Mouse (Mus musculus) limb, embryonic 11.5 days (tissue): ENCODE data around the gene Ppm1l. TPM values are rescaled to one million over a fixed set of nuclear protein-coding genes. Genes with fewer than 3 reads are reported as not detected.

Experiments
- ATAC-seq: fragments of 200-750 bp; cut with Nextera tagmentation; 2 replicates; pipeline ENCODE4 v1.8.0; 2017; ENCODE audit warnings: low read depth; ENCODE audit not compliant: insufficient number of reproducible peaks, low FRiP score, low TSS enrichment
- DNase-seq: peaks from one replicate; pipeline ENCODE4 v3.0.0-alpha.2; 2015; ENCODE audit warnings: low spot score
- H3K27ac ChIP-seq: fragments of 300-500 bp; sonication (generic); replicated peaks from 2 replicates; pipeline ENCODE4 v1.5.1; 2014; ENCODE audit warnings: low read depth, mild to moderate bottlenecking, low read length
- H3K27me3 ChIP-seq: fragments of 300-500 bp; sonication (generic); 2 replicates; pipeline ENCODE4 v1.6.1; 2014; ENCODE audit warnings: mild to moderate bottlenecking, low read length, mixed read lengths; ENCODE audit not compliant: control insufficient read depth, insufficient read depth
- H3K36me3 ChIP-seq: fragments of 300-500 bp; sonication (generic); 2 replicates; pipeline ENCODE4 v1.6.1; 2014; ENCODE audit warnings: mild to moderate bottlenecking, low read length, moderate library complexity, mixed read lengths; ENCODE audit not compliant: control insufficient read depth, insufficient read depth
- H3K4me1 ChIP-seq: fragments of 300-500 bp; sonication (generic); 2 replicates; pipeline ENCODE4 v1.6.1; 2014; ENCODE audit warnings: low read length, mixed read lengths; ENCODE audit not compliant: control insufficient read depth, insufficient read depth
- H3K4me2 ChIP-seq: fragments of 300-500 bp; sonication (generic); 2 replicates; pipeline ENCODE4 v1.6.1; 2014; ENCODE audit warnings: low read depth, mild to moderate bottlenecking, moderate library complexity; ENCODE audit not compliant: severe bottlenecking
- H3K4me3 ChIP-seq: fragments of 300-500 bp; sonication (generic); 2 replicates; pipeline ENCODE4 v1.5.1; 2014; ENCODE audit warnings: low read depth, low read length
- H3K9ac ChIP-seq: fragments of 300-500 bp; sonication (generic); 2 replicates; pipeline ENCODE4 v1.6.1; 2014; ENCODE audit warnings: mild to moderate bottlenecking, low read length
- H3K9me3 ChIP-seq: fragments of 300-500 bp; sonication (generic); 2 replicates; pipeline ENCODE4 v1.6.1; 2016; ENCODE audit warnings: low read length; ENCODE audit not compliant: control insufficient read depth
- WGBS: fragments of 180-500 bp; shearing (Covaris S2); extraction: QIAGEN DNeasy Blood & Tissue Kit; methylation state at CpG from one replicate; pipeline ENCODE4 v1.1.7; 2014; 5-methylcytosine and 5-hydroxymethylcytosine counted together
- polyA plus RNA-seq: library from polyadenylated mRNA; unstranded; fragments of >200 nt; fragmentation: Nextera tagmentation; extraction: Ambion mirVana; gene quantifications from 2 replicates; pipeline ENCODE4 v1.2.1, GENCODE M21; 2014

The Ppm1l gene
- polyA plus RNA-seq, 1 experiment from 2014 or later, result 10.5 TPM

DNA sequence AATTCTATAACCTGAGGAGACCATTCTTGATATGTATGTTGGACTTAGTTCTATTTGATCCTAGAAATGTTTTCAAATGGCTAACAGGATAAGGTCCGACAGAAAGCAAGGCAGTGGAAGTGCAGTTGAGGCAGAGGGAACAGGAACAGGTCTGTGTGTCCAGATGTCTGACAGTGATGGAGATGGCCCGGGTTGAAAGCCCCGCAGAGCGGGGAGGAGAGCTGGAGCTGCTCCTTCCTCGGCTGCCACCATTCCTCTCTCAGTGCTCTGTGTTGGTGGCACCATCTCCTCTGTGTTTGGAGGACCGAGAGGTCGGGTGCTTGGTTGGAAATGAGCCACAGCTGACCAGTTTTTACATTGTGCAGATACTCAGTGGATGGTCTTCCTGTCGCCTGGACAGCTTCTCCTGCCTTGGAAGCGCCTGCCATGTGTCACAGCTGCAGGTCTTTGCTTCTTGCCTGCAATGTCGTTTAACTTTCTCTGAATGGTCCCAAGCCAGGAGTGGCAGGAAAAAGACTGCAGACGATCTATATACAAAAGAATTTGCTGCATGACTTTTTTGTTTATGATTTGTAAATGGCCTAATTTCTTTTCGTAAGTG, 159.3 kb downstream of the Ppm1l start:
- Histone ChIP-seq H3K36me3 (no peaks in the 10 kb centered on the region), H3K4me2 (no peak overlapping the region), H3K4me1 (0 out of 2 replicates have a peak, but pooled peaks cover 5% of the 10 kb centered on the region), H3K4me3 (no peak overlapping the region), H3K9me3 (no peaks in the 10 kb centered on the region), H3K27ac (no peak overlapping the region), H3K27me3 (no peaks in the 10 kb centered on the region), H3K9ac (no peak overlapping the region)
- DNase-seq (no peak), ATAC-seq (no peak)
- 30% methylated on average over 12 of the region's 12 CpGs for WGBS

DNA sequence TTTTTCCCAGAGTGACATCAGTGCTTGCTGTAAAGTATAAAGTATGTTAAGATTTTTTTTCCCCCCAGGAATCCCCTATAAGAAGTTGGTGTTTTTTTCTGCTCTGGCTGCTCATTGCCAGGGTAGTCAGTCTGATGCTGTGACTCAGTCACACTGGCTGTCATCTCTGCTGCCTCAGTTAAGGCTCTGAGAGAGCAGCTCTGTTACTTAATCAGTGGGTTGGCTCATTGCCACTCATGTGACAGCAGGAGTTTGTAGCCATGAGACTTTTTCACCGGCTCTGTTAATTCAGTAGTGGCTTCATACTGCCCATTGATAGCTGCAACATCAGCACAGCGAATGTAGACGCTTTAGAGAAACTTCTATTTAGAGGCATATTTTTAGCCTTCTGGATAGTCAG, 163.3 kb downstream of the Ppm1l start:
- whole genome bisulfite sequencing, result 92% methylated on average over 3 of the region's 3 CpGs
- Histone ChIP-seq H3K4me3 (no peak overlapping the region), H3K36me3 (no peaks in the 10 kb centered on the region), H3K4me1 (0 out of 2 replicates have a peak, but pooled peaks cover 5% of the 10 kb centered on the region), H3K4me2 (no peak overlapping the region), H3K9ac (no peak overlapping the region), H3K27ac (no peak overlapping the region), H3K9me3 (no peaks in the 10 kb centered on the region), H3K27me3 (no peaks in the 10 kb centered on the region)
- no peak for ATAC-seq
- no peak for DNase-seq

DNA sequence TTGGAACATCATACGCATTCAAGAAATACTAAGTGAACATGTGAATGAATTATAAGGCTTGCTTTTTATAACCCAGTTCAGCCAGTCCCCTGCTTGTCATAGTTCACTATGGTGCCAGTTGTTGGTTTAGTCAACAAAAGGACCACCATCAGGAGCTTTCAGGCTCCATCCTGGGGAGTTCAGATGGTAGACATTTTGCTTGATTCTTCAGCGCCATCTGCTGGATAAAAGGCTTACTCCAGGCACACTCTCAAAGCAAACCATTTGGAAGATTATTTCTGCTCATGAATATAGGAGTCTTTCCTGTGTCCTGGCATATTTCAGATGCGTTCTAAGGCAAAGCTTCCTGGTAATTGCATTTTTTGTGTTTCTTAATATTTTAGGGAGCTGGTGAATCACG, 165.2 kb downstream of the Ppm1l start:
- no peaks in the 10 kb centered on the region for H3K9me3 ChIP-seq
- no peak overlapping the region for H3K27ac ChIP-seq
- H3K9ac ChIP-seq, result no peak overlapping the region
- H3K27me3 ChIP-seq, result no peaks in the 10 kb centered on the region
- DNase-seq (peak; percentile 82), ATAC-seq (no peak)
- H3K4me2 ChIP-seq, result no peak overlapping the region
- no peaks in the 10 kb centered on the region for H3K36me3 ChIP-seq
- H3K4me1 ChIP-seq, result no peaks in the 10 kb centered on the region
- WGBS, result 33% methylated on average over 4 of the region's 4 CpGs
- no peak overlapping the region for H3K4me3 ChIP-seq

DNA sequence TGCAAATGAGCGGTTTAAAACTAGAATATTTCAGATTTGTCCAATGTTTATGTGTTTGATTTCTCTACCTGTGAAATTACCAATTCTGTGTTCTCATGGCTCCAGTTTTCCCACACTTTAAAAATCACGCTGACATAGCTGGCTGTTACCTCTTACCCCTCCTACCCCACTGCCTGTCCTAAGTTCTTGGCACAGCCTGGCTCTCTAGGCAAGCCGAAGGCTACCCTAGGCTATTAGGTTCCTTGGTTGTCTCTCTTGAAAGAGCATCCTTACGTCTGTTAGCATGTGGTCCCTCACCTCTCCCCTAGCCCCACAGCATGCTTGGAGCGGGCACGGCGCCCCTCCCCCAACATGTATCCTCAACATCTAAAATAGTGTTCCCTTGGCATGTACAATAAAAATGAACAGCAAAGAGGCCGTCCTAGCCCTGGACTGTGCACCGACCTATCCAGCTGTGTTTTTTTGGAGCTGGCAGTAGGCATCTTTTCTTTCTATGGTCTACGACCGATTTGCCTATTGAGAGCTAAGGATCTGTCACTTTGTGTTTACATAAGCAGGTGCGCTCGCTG, 167.4 kb downstream of the Ppm1l start:
- Histone ChIP-seq H3K9me3 (no peaks in the 10 kb centered on the region), H3K4me3 (no peak overlapping the region), H3K27me3 (no peaks in the 10 kb centered on the region), H3K36me3 (no peaks in the 10 kb centered on the region), H3K4me1 (peaks cover 4% of the 10 kb centered on the region; the same call in 1 of the 2 replicates), H3K27ac (no peak overlapping the region), H3K4me2 (no peak overlapping the region), H3K9ac (no peak overlapping the region)
- WGBS, result 90% methylated on average over 13 of the region's 13 CpGs
- ATAC-seq (no peak), DNase-seq (no peak)

DNA sequence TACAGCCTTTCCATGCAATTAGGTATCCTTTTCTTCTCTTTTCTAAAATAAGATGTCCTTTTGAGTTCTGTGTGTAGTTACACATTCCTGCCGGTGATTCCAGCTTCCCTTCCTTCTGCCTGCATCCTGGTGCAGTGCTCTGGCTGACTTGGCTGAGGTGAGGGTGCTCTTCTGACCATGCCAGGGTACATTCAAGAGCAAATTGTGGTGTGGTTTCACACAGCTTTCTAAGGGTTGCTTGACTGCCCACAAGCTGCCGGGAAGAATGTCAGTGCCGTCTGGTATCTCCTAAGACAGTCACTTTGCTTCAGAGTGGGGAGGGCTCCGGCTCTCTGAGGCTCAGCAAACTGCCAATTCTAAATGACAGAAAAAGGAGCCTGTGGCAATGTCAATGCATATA, 167.9 kb downstream of the Ppm1l start:
- no peak for DNase-seq
- no peaks in the 10 kb centered on the region for H3K36me3 ChIP-seq
- H3K4me3 ChIP-seq, result no peak overlapping the region
- no peak for ATAC-seq
- 86% methylated on average over 4 of the region's 4 CpGs for WGBS
- peaks cover 4% of the 10 kb centered on the region; the same call in 1 of the 2 replicates for H3K4me1 ChIP-seq
- H3K4me2 ChIP-seq, result no peak overlapping the region
- H3K27me3 ChIP-seq, result no peaks in the 10 kb centered on the region
- H3K9ac ChIP-seq, result no peak overlapping the region
- H3K9me3 ChIP-seq, result no peaks in the 10 kb centered on the region
- no peak overlapping the region for H3K27ac ChIP-seq

DNA sequence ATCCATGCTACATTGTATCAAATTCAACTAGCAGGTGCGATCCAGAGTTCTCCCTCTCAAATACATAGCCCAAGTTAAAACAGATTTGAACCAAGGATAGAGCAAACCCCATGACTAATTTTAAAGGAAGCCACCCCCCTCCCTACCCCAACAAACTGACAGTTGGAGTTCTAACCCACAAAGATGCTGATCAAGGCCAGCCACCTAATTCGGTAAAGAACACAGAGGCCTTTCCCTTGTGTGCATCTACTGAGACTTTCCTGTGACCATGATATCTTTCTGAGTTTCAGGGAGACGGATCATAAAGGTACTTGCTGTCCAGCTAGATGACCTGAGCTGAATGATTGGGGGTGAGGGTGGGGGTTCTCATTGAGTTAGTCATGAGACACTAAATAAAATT, 168.7 kb downstream of the Ppm1l start:
- Histone ChIP-seq H3K9ac (no peak overlapping the region), H3K4me3 (no peak overlapping the region), H3K4me1 (peaks cover 4% of the 10 kb centered on the region; the same call in 1 of the 2 replicates), H3K4me2 (no peak overlapping the region), H3K9me3 (no peaks in the 10 kb centered on the region), H3K36me3 (no peaks in the 10 kb centered on the region), H3K27me3 (no peaks in the 10 kb centered on the region), H3K27ac (no peak overlapping the region)
- WGBS, result 89% methylated on average over 3 of the region's 3 CpGs
- DNase-seq (no peak), ATAC-seq (no peak)

DNA sequence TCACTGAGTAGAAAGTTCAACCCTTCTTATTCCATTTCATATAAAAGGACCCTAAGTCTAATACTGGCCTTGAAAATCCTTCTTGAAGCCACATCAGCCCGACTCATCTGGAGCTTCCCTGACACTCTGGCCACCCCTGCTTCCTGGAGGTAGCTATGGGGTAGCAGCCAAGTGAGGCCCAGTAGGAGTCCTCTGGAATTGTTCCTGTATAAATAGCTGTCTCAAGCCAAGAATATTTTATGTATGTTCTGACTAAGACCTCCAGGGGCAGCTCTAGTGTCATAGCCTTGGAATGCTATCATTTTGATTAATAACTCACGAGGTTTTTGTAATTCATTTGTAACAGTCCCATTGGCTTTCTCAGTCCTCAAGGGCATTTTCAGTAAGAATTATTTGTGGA, 169.1 kb downstream of the Ppm1l start:
- Histone ChIP-seq H3K27me3 (no peaks in the 10 kb centered on the region), H3K4me3 (no peak overlapping the region), H3K27ac (no peak overlapping the region), H3K36me3 (no peaks in the 10 kb centered on the region), H3K4me2 (no peak overlapping the region), H3K9me3 (no peaks in the 10 kb centered on the region), H3K4me1 (peaks cover 4% of the 10 kb centered on the region; the same call in 1 of the 2 replicates), H3K9ac (no peak overlapping the region)
- ATAC-seq (no peak), DNase-seq (no peak)
- WGBS, result 81% methylated on average over 2 of the region's 2 CpGs

DNA sequence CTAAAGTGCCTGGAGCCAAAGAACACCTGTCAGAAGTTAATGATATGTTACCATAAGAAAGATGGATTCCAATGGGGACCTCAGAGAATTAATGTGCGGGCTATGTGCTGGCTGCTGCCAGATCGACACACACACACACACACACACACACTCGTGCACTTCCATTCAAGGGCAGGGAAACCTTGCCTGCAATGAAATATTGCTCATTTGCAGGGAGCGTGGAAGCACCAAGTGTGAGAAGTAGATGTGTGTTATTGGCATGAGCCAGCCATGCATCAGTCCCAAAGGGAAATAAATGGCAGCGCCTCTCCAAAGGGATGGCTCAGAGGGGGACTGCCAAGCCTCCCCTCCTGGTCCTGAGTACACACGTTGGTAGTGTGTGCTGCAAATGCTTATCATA, 170.8 kb downstream of the Ppm1l start:
- ATAC-seq (no peak), DNase-seq (no peak)
- Histone ChIP-seq H3K9me3 (no peaks in the 10 kb centered on the region), H3K9ac (no peak overlapping the region), H3K4me1 (peaks cover 4% of the 10 kb centered on the region; the same call in 1 of the 2 replicates), H3K4me3 (no peak overlapping the region), H3K27ac (no peak overlapping the region), H3K4me2 (no peak overlapping the region), H3K27me3 (no peaks in the 10 kb centered on the region), H3K36me3 (no peaks in the 10 kb centered on the region)
- WGBS, result 84% methylated on average over 6 of the region's 6 CpGs

DNA sequence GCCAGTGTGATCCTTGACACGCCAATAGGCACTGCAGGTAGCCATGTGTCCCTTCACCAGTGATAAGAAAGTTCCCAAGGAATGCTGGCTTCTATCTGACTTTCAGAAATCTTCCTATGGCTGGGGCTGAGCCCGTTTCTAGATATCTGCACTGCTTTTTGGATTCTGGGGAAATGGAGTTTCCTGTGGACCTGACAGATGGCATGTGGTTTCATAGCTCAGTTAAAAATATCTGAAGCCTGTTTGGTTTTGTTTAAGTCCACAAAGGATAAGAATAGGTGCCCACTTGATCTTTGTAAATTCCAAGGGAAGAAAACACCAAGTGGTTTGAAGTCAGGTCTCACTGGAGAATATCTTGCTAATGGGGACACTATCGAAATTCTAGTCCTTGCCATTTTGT, 173.0 kb downstream of the Ppm1l start:
- DNase-seq (no peak), ATAC-seq (no peak)
- no peaks in the 10 kb centered on the region for H3K27me3 ChIP-seq
- no peak overlapping the region for H3K4me2 ChIP-seq
- H3K36me3 ChIP-seq, result no peaks in the 10 kb centered on the region
- H3K4me3 ChIP-seq, result no peak overlapping the region
- H3K9me3 ChIP-seq, result no peaks in the 10 kb centered on the region
- no peak overlapping the region for H3K9ac ChIP-seq
- peaks cover 4% of the 10 kb centered on the region; the same call in 1 of the 2 replicates for H3K4me1 ChIP-seq
- 84% methylated on average over 3 of the region's 3 CpGs for WGBS
- no peak overlapping the region for H3K27ac ChIP-seq
